Mouse (Mus musculus): ENCODE measurements at regions not wholly inside any gene's neighbourhood (a gene's known extent, or its start where the extent isn't known, plus 50 kb on each side); places are given as distances from the start of the nearest gene placed in this dataset.

DNA sequence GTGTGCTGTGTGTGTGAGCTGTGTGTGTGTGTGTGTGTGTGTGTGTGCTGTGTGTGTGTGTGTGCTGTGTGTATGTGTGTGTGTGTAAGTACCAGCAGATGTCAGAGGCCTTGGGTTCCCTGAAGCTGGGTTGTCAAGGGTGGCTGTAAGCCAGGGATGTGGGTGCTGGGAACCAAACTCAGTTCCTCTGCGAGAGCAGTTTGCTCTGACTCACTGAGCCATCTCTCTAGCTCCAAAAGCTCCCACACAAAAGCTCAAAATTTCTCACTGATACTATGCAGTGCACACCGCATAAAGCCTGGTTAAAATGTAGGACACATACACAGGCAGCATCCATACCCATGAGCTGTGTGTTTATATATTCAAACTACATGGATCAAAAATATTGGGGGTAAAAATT, 172.9 kb upstream of the Clec14a start:
- TF ChIP-seq POLR2A (IDR thresholded peaks at IDR 0.05; ENCODE audit: low read depth, low read length) (no peak), CTCF (IDR thresholded peaks at IDR 0.05; ENCODE audit: borderline replicate concordance, insufficient read depth, low read length) (no peak)
